Mouse (Mus musculus): Measurements from ENCODE around the gene Setdb1. TPM values are rescaled to one million over a fixed set of nuclear protein-coding genes. Genes with fewer than 3 reads are reported as not detected.

Gene Setdb1
- polyA plus RNA-seq, 1 experiment from 2014 or later = 12.2 TPM

DNA sequence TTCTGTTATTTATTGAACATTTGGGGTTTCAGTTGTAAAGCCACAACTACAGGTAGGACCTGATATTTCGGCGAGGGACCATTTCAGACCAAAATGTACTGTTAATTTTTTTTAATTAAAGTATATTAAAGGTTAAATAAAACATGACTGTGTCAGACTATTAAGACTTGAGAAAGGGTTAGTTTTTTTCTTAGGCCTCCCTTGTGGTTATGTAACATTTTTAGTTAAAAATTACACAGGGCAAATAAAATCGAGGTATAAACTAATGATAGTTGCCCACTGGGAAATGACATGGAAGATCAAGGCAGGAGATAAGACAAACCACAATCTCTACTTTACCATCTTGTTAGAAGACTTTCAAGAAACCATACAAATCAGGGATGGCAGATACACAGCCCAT is 33.6 kb downstream of the Setdb1 start:
- H3K4me1 ChIP-seq (ENCODE audit: control insufficient read depth, low read depth, low read length) = peaks cover 16% of the 10 kb centered on the region
- no peaks in the 10 kb centered on the region for H3K27me3 ChIP-seq (ENCODE audit: control insufficient read depth, insufficient read depth, low read depth, low read length)
- H3K9ac ChIP-seq (ENCODE audit: low read depth, low read length) = no peak overlapping the region
- ATAC-seq (ENCODE audit: low read depth) = no peak
- H3K4me3 ChIP-seq (ENCODE audit: low read depth, low read length) = no peak overlapping the region
- peaks cover 60% of the 10 kb centered on the region for H3K36me3 ChIP-seq (ENCODE audit: control insufficient read depth, insufficient read depth)
- no peak overlapping the region for H3K27ac ChIP-seq (ENCODE audit: low read length)
- H3K4me2 ChIP-seq (ENCODE audit: low read depth, low read length) = no peak overlapping the region
- 55% methylated on average over 3 of the region's 3 CpGs for WGBS (ENCODE audit: insufficient replicate concordance)
- H3K9me3 ChIP-seq (replicated peaks; ENCODE audit: control insufficient read depth, low read length) = no peaks in the 10 kb centered on the region

GRCm38 (mm10) chr3:95319701-95320625 is 37.0 kb downstream of the Setdb1 start:
- peaks cover 40% of the 10 kb centered on the region for H3K4me1 ChIP-seq (ENCODE audit: control insufficient read depth, low read depth, low read length)
- H3K27ac ChIP-seq (ENCODE audit: low read length) = no peak overlapping the region
- peak overlapping the region; percentile 41; the same call in 1 of the 2 replicates for H3K4me2 ChIP-seq (ENCODE audit: low read depth, low read length)
- H3K36me3 ChIP-seq (ENCODE audit: control insufficient read depth, insufficient read depth) = peaks cover 41% of the 10 kb centered on the region
- 73% methylated on average over 12 of the region's 12 CpGs for WGBS (ENCODE audit: insufficient replicate concordance)
- H3K27me3 ChIP-seq (ENCODE audit: control insufficient read depth, insufficient read depth, low read depth, low read length) = no peaks in the 10 kb centered on the region
- no peak for ATAC-seq (ENCODE audit: low read depth)
- no peak overlapping the region for H3K4me3 ChIP-seq (ENCODE audit: low read depth, low read length)
- no peak overlapping the region for H3K9ac ChIP-seq (ENCODE audit: low read depth, low read length)
- H3K9me3 ChIP-seq (replicated peaks; ENCODE audit: control insufficient read depth, low read length) = no peaks in the 10 kb centered on the region

- peaks cover 35% of the 10 kb centered on the region for H3K36me3 ChIP-seq (ENCODE audit: control insufficient read depth, insufficient read depth)
- H3K4me1 ChIP-seq (ENCODE audit: control insufficient read depth, low read depth, low read length) = peaks cover 47% of the 10 kb centered on the region
- ATAC-seq (ENCODE audit: low read depth) = no peak
- peak overlapping the region; percentile 42 for H3K9ac ChIP-seq (ENCODE audit: low read depth, low read length)
- peak overlapping the region; percentile 70 for H3K27ac ChIP-seq (ENCODE audit: low read length)
- 43% methylated on average over 2 of the region's 2 CpGs for WGBS (ENCODE audit: insufficient replicate concordance)
- H3K4me2 ChIP-seq (ENCODE audit: low read depth, low read length) = peak overlapping the region; percentile 41
- H3K4me3 ChIP-seq (ENCODE audit: low read depth, low read length) = peak overlapping the region; percentile 24
- no peaks in the 10 kb centered on the region for H3K9me3 ChIP-seq (replicated peaks; ENCODE audit: control insufficient read depth, low read length)
- H3K27me3 ChIP-seq (ENCODE audit: control insufficient read depth, insufficient read depth, low read depth, low read length) = no peaks in the 10 kb centered on the region
Observed at GRCm38 (mm10) chr3:95319110-95319509, 37.9 kb downstream of the Setdb1 start.

GRCm38 (mm10) chr3:95318548-95318947 is 38.5 kb downstream of the Setdb1 start:
- H3K27ac ChIP-seq (ENCODE audit: low read length) = peak overlapping the region; percentile 70
- H3K9ac ChIP-seq (ENCODE audit: low read depth, low read length) = peak overlapping the region; percentile 42
- WGBS (ENCODE audit: insufficient replicate concordance) = 64% methylated on average over 6 of the region's 6 CpGs
- ATAC-seq (ENCODE audit: low read depth) = peak; percentile 44
- peak overlapping the region; percentile 97 for H3K4me2 ChIP-seq (ENCODE audit: low read depth, low read length)
- H3K4me1 ChIP-seq (ENCODE audit: control insufficient read depth, low read depth, low read length) = peaks cover 53% of the 10 kb centered on the region
- H3K4me3 ChIP-seq (ENCODE audit: low read depth, low read length) = peak overlapping the region; percentile 24
- no peaks in the 10 kb centered on the region for H3K9me3 ChIP-seq (replicated peaks; ENCODE audit: control insufficient read depth, low read length)
- peaks cover 30% of the 10 kb centered on the region for H3K36me3 ChIP-seq (ENCODE audit: control insufficient read depth, insufficient read depth)
- no peaks in the 10 kb centered on the region for H3K27me3 ChIP-seq (ENCODE audit: control insufficient read depth, insufficient read depth, low read depth, low read length)

DNA sequence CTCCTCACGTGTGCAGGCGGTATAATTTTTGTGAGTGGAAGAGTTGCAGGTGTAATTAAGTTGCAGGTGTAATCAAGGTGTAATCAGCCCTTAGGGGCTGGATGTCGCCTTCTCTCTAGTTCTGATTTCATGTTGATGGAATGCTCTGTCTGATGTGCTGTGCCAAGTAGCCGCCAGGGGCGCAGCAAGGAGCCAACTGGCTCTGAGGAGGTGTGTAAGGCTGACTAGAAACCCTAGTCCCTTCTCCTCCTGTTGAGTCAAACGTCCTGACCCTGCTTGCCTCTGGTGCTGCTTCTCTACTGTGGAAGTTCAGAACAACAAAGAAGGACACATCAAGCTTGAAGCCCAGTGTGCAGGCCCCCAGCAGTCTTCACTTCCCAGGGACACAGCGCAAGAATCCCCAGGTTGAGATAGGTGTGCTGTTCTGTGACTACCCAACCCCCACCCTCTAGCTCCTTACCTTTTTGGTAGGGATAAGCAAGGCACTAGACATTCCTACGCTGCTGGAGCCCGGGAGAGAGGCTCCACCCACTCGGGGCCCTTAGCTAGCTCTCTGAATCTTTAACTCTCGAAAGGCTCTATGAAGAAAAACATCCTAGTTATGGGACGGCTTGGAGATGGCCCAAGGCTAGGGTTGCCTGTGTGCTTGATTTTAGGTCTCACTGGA is 39.5 kb downstream of the Setdb1 start:
- no peak for ATAC-seq (ENCODE audit: low read depth)
- Histone ChIP-seq H3K4me3 (ENCODE audit: low read depth, low read length) (peak overlapping the region; percentile 18), H3K9ac (ENCODE audit: low read depth, low read length) (peak overlapping the region; percentile 29), H3K9me3 (replicated peaks; ENCODE audit: control insufficient read depth, low read length) (no peaks in the 10 kb centered on the region), H3K4me1 (ENCODE audit: control insufficient read depth, low read depth, low read length) (peaks cover 63% of the 10 kb centered on the region), H3K27ac (ENCODE audit: low read length) (peak overlapping the region; percentile 75), H3K27me3 (ENCODE audit: control insufficient read depth, insufficient read depth, low read depth, low read length) (no peaks in the 10 kb centered on the region), H3K36me3 (ENCODE audit: control insufficient read depth, insufficient read depth) (peaks cover 25% of the 10 kb centered on the region), H3K4me2 (ENCODE audit: low read depth, low read length) (peak overlapping the region; percentile 97)
- 23% methylated on average over 12 of the region's 12 CpGs for WGBS (ENCODE audit: insufficient replicate concordance)

GRCm38 (mm10) chr3:95315844-95316550 is 41.0 kb downstream of the Setdb1 start:
- H3K9ac ChIP-seq (ENCODE audit: low read depth, low read length) = peak overlapping the region; percentile 97
- no peaks in the 10 kb centered on the region for H3K27me3 ChIP-seq (ENCODE audit: control insufficient read depth, insufficient read depth, low read depth, low read length)
- no peaks in the 10 kb centered on the region for H3K9me3 ChIP-seq (replicated peaks; ENCODE audit: control insufficient read depth, low read length)
- ATAC-seq (ENCODE audit: low read depth) = no peak
- WGBS (ENCODE audit: insufficient replicate concordance) = 2% methylated on average over 9 of the region's 9 CpGs
- peak overlapping the region; percentile 91 for H3K27ac ChIP-seq (ENCODE audit: low read length)
- H3K4me1 ChIP-seq (ENCODE audit: control insufficient read depth, low read depth, low read length) = peaks cover 77% of the 10 kb centered on the region
- H3K4me2 ChIP-seq (ENCODE audit: low read depth, low read length) = peak overlapping the region; percentile 97
- H3K36me3 ChIP-seq (ENCODE audit: control insufficient read depth, insufficient read depth) = peaks cover 10% of the 10 kb centered on the region
- H3K4me3 ChIP-seq (ENCODE audit: low read depth, low read length) = peak overlapping the region; percentile 90

DNA sequence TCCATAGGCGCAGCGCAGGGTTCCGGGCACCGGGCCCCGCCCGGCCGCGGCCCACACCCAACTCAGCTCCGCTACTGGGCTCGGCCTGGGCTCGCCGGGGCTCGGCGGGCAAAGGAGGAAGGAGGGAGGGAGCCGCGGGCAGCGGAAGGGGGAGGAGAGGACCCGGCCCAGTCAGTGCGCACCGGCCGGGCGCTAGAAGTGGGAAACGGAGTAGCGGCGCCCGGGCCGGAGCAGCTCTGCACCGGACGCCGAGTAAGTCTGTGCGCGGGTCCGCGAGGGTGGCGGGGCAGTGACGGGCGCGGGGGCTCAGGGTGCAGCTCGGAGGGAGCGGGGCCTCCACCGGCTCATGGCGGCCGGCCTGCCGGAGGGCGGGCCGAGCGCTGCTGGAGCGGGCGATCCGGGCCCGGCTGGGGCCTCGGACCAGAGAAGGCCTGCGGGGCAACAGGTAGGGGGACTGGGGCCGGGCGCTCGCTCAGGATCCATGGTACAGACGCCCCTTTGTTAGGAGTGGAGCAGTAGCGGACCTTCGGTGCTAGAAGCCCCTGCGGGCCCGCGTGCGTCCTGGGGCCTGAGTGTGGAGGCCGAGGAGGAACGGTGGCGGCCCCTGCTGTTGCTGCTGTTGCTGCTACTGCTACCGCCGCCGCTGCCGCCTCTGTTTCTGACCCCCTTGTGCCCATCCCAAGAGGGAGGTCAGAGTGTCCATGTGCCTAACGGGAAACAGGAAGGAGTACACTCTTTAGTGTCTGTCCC is 41.7 kb downstream of the Setdb1 start:
- ATAC-seq (ENCODE audit: low read depth) = peak; percentile 90
- H3K9me3 ChIP-seq (replicated peaks; ENCODE audit: control insufficient read depth, low read length) = no peaks in the 10 kb centered on the region
- H3K27me3 ChIP-seq (ENCODE audit: control insufficient read depth, insufficient read depth, low read depth, low read length) = no peaks in the 10 kb centered on the region
- peaks cover 79% of the 10 kb centered on the region for H3K4me1 ChIP-seq (ENCODE audit: control insufficient read depth, low read depth, low read length)
- H3K4me3 ChIP-seq (ENCODE audit: low read depth, low read length) = peak overlapping the region; percentile 90
- peak overlapping the region; percentile 97 for H3K4me2 ChIP-seq (ENCODE audit: low read depth, low read length)
- peak overlapping the region; percentile 97 for H3K9ac ChIP-seq (ENCODE audit: low read depth, low read length)
- peak overlapping the region; percentile 91 for H3K27ac ChIP-seq (ENCODE audit: low read length)
- H3K36me3 ChIP-seq (ENCODE audit: control insufficient read depth, insufficient read depth) = peaks cover 3% of the 10 kb centered on the region
- WGBS (ENCODE audit: insufficient replicate concordance) = under 1% methylated on average over 63 of the region's 71 CpGs

DNA sequence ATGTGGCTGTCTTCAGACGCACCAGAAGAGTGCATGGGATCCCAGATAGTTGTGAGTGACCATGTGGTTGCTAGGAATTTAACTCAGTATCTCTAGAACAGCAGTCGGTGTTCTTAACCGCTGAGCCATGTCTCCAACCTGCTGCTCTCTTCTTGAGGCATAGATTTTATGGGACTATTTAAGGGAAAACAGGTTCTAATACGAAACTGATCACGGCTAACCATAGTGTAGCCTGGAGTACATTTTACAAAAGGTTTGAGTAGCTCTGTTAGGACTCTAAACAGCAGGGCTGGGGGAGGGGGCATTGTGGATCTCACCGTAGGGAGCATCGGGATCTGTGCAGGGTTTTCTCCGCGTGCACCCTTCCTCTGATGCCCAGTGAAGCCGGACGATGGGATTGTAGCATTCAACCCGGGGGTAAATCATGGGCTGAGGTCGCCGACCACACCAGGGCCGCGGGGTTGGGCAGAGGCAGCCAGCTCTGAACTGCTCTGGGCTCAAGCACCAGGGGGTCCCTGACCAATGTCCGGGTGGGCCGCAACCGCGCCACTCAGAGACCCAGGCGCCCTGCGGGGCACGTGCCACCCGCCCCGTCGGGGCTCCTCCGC is 42.4 kb downstream of the Setdb1 start, which contains the start of gene Cers2:
TSS of gene Cers2 (plus strand) at position 306 of the 608 bp plus-strand sequence.
- no peaks in the 10 kb centered on the region for H3K36me3 ChIP-seq (ENCODE audit: control insufficient read depth, insufficient read depth)
- no peaks in the 10 kb centered on the region for H3K27me3 ChIP-seq (ENCODE audit: control insufficient read depth, insufficient read depth, low read depth, low read length)
- H3K9me3 ChIP-seq (replicated peaks; ENCODE audit: control insufficient read depth, low read length) = no peaks in the 10 kb centered on the region
- peaks cover 74% of the 10 kb centered on the region for H3K4me1 ChIP-seq (ENCODE audit: control insufficient read depth, low read depth, low read length)
- peak within 1 kb of the TSS; percentile 90 for H3K4me3 ChIP-seq (ENCODE audit: low read depth, low read length)
- no peak for ATAC-seq (ENCODE audit: low read depth)
- WGBS (ENCODE audit: insufficient replicate concordance) = 2% methylated on average over 26 of the region's 27 CpGs
- H3K4me2 ChIP-seq (ENCODE audit: low read depth, low read length) = peak within 1 kb of the TSS; percentile 97
- peak within 1 kb of the TSS; percentile 97 for H3K9ac ChIP-seq (ENCODE audit: low read depth, low read length)
- peak within 1 kb of the TSS; percentile 91 for H3K27ac ChIP-seq (ENCODE audit: low read length)

All from liver, embryonic 16.5 days (tissue).